Mouse (Mus musculus): ENCODE data around the gene Rps25. TPM values are rescaled to one million over a fixed set of nuclear protein-coding genes. Genes with fewer than 3 reads are reported as not detected.
A peak's percentile ranks its signal among the peaks of the same experiment; 100 is the strongest.
"Not testable (repeated sequence)": the region's sequence is repeated elsewhere in the genome, so short reads cannot be mapped to it uniquely, and the experiment has no call there.

Rps25 gene
- 33.9 and 149 TPM in 2 replicates for polyA plus RNA-seq (2012; ENCODE audit: insufficient read depth, low replicate concordance)

- Histone ChIP-seq H3K27me3 (replicated peaks) (no peaks in the 10 kb centered on the region), H3K36me3 (replicated peaks; ENCODE audit: low read length) (peaks cover 71% of the 10 kb centered on the region), H3K9me3 (no peaks in the 10 kb centered on the region), H3K4me1 (peaks cover 58% of the 10 kb centered on the region), H3K4me3 (replicated peaks) (peak within 1 kb of the TSS; percentile 99)
- TF ChIP-seq GATA1 (IDR thresholded peaks at IDR 0.05; ENCODE audit: borderline replicate concordance, low read length) (no peak), FLI1 (IDR thresholded peaks at IDR 0.05; ENCODE audit: low read length) (no peak)
These were observed at the start of gene Rps25, which contains the start of gene Trappc4 for GRCm38 (mm10) chr9:44406906-44407751. Rps25 (plus strand) TSS chr9:44407139. Trappc4 (minus strand) TSS chr9:44407600.

GRCm38 (mm10) chr9:44357207-44357606 is 49.7 kb upstream of the Rps25 start:
- no peaks in the 10 kb centered on the region for H3K9me3 ChIP-seq
- H3K4me3 ChIP-seq (replicated peaks), result no peak overlapping the region
- H3K36me3 ChIP-seq (replicated peaks; ENCODE audit: low read length), result peaks cover 75% of the 10 kb centered on the region
- no peaks in the 10 kb centered on the region for H3K27me3 ChIP-seq (replicated peaks)
- H3K4me1 ChIP-seq, result peaks cover 21% of the 10 kb centered on the region
- no peak for TF ChIP-seq GATA1 (IDR thresholded peaks at IDR 0.05; ENCODE audit: borderline replicate concordance, low read length)
- TF ChIP-seq FLI1 (IDR thresholded peaks at IDR 0.05; ENCODE audit: low read length), result no peak

- peak; percentile 73 for TF ChIP-seq FLI1 (IDR thresholded peaks at IDR 0.05; ENCODE audit: low read length)
- TF ChIP-seq GATA1 (IDR thresholded peaks at IDR 0.05; ENCODE audit: borderline replicate concordance, low read length), result no peak
- H3K27me3 ChIP-seq (replicated peaks), result no peaks in the 10 kb centered on the region
- peaks cover 25% of the 10 kb centered on the region for H3K4me1 ChIP-seq
- H3K36me3 ChIP-seq (replicated peaks; ENCODE audit: low read length), result peaks cover 34% of the 10 kb centered on the region
- no peaks in the 10 kb centered on the region for H3K9me3 ChIP-seq
- H3K4me3 ChIP-seq (replicated peaks), result peak within 1 kb of the TSS; percentile 94
These were observed 45.6 kb upstream of the Rps25 start, which contains the start of gene Vps11 for GRCm38 (mm10) chr9:44361190-44361917. Vps11 (minus strand) TSS chr9:44361670.

- H3K4me1 ChIP-seq, result peaks cover 24% of the 10 kb centered on the region
- peaks cover 28% of the 10 kb centered on the region for H3K36me3 ChIP-seq (replicated peaks; ENCODE audit: low read length)
- H3K27me3 ChIP-seq (replicated peaks); H3K9me3 ChIP-seq: not testable (repeated sequence)
- H3K4me3 ChIP-seq (replicated peaks), result peak overlapping the region; percentile 94
These were observed 45.0 kb upstream of the Rps25 start for GRCm38 (mm10) chr9:44361931-44362330.

GRCm38 (mm10) chr9:44364480-44364879 is 42.5 kb upstream of the Rps25 start:
- peaks cover 6% of the 10 kb centered on the region for H3K36me3 ChIP-seq (replicated peaks; ENCODE audit: low read length)
- peaks cover 19% of the 10 kb centered on the region for H3K4me1 ChIP-seq

GRCm38 (mm10) chr9:44373386-44373785 is 33.6 kb upstream of the Rps25 start:
- Histone ChIP-seq H3K36me3 (replicated peaks; ENCODE audit: low read length) (no peaks in the 10 kb centered on the region), H3K4me1 (peaks cover 21% of the 10 kb centered on the region), H3K9me3 (no peaks in the 10 kb centered on the region), H3K27me3 (replicated peaks) (no peaks in the 10 kb centered on the region), H3K4me3 (replicated peaks) (no peak overlapping the region)
- no peak for TF ChIP-seq FLI1 (IDR thresholded peaks at IDR 0.05; ENCODE audit: low read length)

More at GRCm38 (mm10) chr9:44364480-44364879, 42.5 kb upstream of the Rps25 start:
- Histone ChIP-seq H3K9me3 (no peaks in the 10 kb centered on the region), H3K27me3 (replicated peaks) (no peaks in the 10 kb centered on the region), H3K4me3 (replicated peaks) (no peak overlapping the region)
- TF ChIP-seq GATA1 (IDR thresholded peaks at IDR 0.05; ENCODE audit: borderline replicate concordance, low read length), result no peak
- no peak for TF ChIP-seq FLI1 (IDR thresholded peaks at IDR 0.05; ENCODE audit: low read length)

DNA sequence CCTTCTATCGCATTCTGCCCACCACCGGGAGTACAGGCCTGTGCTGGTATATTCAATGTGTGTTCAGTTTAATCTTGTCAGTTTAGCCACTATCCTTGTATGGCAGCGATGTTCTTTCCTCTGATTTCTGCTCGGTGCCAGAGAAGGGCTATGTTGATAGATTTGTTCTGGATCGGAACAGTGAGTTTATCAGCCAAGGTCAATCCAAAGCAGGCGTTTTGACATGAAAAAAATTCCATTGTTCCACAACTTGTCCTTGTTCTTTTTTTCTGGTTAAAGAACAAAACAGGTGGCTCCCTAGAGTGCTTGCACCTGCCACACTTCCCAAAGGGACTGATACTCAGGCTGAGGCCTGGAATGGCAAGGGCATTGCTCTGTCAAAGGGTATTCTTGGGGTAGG is 30.8 kb upstream of the Rps25 start:
- Histone ChIP-seq H3K4me3 (replicated peaks) (no peak overlapping the region), H3K27me3 (replicated peaks) (no peaks in the 10 kb centered on the region), H3K36me3 (replicated peaks; ENCODE audit: low read length) (peaks cover 8% of the 10 kb centered on the region), H3K9me3 (no peaks in the 10 kb centered on the region), H3K4me1 (peaks cover 39% of the 10 kb centered on the region)
- TF ChIP-seq FLI1 (IDR thresholded peaks at IDR 0.05; ENCODE audit: low read length), result no peak

GRCm38 (mm10) chr9:44377335-44377734 is 29.6 kb upstream of the Rps25 start:
- H3K36me3 ChIP-seq (replicated peaks; ENCODE audit: low read length), result peaks cover 20% of the 10 kb centered on the region
- H3K4me1 ChIP-seq, result peaks cover 51% of the 10 kb centered on the region
- not testable (repeated sequence) for H3K9me3 ChIP-seq; H3K4me3 ChIP-seq (replicated peaks); H3K27me3 ChIP-seq (replicated peaks)

DNA sequence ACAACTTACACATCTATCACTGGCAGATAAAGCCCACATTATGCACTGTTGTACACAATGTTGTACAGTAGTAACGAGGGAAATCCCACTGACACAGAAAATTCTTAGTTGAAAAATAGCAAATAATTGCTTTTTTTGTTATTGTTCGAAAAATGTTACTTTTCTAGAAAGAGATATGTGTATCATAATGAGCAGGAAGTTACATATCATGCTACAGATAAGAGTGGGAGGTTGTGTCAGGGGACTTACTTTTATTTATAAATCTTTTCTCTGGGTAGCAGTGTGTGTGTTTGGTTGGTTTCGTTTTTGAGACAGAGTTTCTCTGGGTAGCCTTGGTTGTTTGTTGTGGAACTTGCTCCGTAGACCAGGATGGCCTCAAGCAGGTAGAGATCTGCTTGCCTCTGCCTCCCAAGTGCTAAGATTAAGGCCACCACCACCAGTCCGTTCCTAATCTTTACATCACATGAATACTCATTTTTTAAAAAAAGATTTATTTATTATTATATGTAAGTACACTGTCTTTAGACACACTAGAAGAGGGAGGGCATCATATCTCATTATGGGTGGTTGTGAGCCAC is 28.7 kb upstream of the Rps25 start:
- H3K36me3 ChIP-seq (replicated peaks; ENCODE audit: low read length), result peaks cover 29% of the 10 kb centered on the region
- peaks cover 53% of the 10 kb centered on the region for H3K4me1 ChIP-seq
- no peaks in the 10 kb centered on the region for H3K27me3 ChIP-seq (replicated peaks)
- no peak for TF ChIP-seq FLI1 (IDR thresholded peaks at IDR 0.05; ENCODE audit: low read length)
- no peak for TF ChIP-seq GATA1 (IDR thresholded peaks at IDR 0.05; ENCODE audit: borderline replicate concordance, low read length)
- H3K9me3 ChIP-seq, result no peaks in the 10 kb centered on the region
- H3K4me3 ChIP-seq (replicated peaks), result peak overlapping the region; percentile 100

Data from megakaryocyte, embryonic 14.5 days (primary cell).